Mouse (Mus musculus): ENCODE measurements around the gene Mpig6b. TPM values are rescaled to one million over a fixed set of nuclear protein-coding genes. Genes with fewer than 3 reads are reported as not detected.
A peak's percentile ranks its signal among the peaks of the same experiment; 100 is the strongest.

The Mpig6b gene
- polyA plus RNA-seq, 1 experiment from 2014 or later = 0.52 TPM

DNA sequence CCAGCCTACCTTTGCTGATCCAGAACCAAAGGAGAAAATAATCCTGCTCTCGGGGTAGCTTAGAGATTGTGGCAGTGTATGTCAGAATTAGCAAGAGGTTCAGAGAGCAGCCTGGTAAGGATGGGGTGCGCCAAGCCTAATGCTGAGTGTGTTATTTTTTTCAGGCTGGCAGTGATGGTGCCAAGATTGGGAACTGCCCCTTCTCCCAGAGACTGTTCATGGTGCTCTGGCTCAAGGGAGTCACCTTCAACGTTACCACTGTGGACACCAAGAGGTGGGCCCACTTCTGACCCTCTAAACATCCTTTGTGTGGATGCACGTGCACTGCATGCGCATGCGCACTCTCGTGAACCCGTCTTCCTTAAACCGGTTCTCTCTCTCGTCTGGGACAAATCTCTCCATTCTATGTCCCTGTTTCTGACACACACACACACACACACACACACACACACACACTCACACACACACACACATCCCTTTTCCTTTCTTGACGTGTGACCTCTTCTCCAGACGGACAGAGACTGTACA, 13.6 kb downstream of the Mpig6b start:
- WGBS = 73% methylated on average over 12 of the region's 12 CpGs
- ATAC-seq (replicated peaks; ENCODE audit: low FRiP score) = no peak
- peaks cover 51% of the 10 kb centered on the region for H3K36me3 ChIP-seq

DNA sequence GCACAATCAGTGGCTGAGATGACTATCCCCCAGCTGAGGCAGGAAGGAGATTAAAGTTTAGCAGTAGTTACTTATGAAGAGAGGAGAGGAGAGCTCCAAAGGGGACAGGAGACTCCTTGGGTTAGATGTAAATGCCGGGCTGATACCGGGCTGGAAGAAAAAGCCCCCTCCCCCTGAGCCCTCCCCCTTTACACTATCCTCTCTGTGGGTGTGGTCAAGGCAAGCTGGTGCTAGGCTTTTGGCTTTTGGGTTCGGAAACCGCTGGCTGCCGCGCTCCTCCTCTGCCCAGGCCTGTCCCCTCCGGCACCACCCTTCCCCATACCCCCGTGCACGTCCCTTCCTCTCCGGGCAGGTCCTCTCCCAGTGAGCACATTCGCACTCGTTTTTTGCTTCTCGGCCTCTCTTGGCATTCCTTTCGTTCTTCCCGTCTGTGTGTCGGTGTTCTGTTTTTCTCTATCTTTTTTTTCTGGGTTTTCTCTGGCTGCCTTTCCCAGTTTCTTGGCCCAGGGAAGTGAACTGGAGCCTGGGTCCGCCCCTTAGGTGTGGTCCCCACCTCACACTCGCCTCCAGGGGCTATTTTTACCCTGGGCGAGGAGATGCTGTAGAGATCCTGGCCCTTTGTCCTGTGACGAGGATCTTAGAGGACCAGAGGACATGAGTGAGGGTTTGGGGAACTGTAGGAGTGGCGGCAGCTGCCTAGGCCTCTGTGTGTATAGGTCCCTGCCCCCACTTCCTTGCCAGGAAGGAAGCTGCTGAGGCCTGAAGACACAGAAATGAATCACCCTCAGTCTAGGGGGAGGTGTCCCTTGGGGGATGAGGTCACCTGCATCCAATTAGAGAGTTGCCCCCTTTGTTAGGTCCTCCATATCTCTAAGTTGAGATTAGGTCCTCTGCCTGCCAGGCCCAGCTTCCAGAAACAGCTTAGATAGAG, 14.6 kb downstream of the Mpig6b start:
- Histone ChIP-seq H3K4me3 (replicated peaks) (peak overlapping the region; percentile 66), H3K9ac (peak overlapping the region; percentile 83), H3K27me3 (no peaks in the 10 kb centered on the region), H3K27ac (peak overlapping the region; percentile 100), H3K9me3 (replicated peaks) (no peaks in the 10 kb centered on the region), H3K36me3 (peaks cover 42% of the 10 kb centered on the region), H3K4me2 (peak overlapping the region; percentile 88), H3K4me1 (peaks cover 59% of the 10 kb centered on the region)
- WGBS = under 1% methylated on average over 21 of the region's 21 CpGs
- ATAC-seq (replicated peaks; ENCODE audit: low FRiP score) = peak; percentile 48

More for the DNA sequence above, 13.6 kb downstream of the Mpig6b start:
- peak overlapping the region; percentile 83 for H3K9ac ChIP-seq
- peak overlapping the region; percentile 100 for H3K27ac ChIP-seq
- peak overlapping the region; percentile 66 for H3K4me3 ChIP-seq (replicated peaks)
- peak overlapping the region; percentile 88 for H3K4me2 ChIP-seq
- H3K4me1 ChIP-seq = peaks cover 53% of the 10 kb centered on the region
- H3K9me3 ChIP-seq (replicated peaks) = no peaks in the 10 kb centered on the region
- no peaks in the 10 kb centered on the region for H3K27me3 ChIP-seq

DNA sequence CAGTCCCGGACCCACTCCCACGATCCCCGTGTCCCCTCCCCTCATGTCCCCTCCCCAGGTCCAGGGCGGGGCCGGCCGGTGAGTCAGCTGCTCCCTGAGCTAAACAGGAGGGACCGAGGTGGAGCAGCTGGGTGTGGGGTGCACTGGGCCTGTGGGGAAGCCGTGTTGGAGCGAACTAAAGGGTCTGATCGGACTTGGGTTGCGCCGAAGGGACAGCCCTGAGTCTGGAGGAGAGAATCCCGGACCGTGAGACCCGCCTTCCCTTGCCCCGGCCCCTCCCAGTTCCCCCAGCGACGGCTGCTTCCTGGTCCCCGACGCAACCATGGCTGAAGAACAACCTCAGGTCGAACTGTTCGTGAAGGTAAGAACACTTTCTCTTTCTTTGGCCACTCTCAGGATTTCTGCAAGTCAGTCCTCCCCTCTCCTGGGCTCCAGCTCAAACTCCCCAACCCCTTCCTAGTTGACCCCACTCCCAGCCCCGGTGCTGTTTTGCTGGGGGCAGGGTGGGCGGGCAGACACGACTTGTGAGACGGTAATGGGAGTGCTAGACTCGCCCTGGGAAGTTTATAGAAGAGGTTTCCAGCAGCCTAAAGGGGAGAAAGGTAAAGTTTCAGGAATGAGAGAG, 15.7 kb downstream of the Mpig6b start:
- WGBS = under 1% methylated on average over 27 of the region's 27 CpGs
- peak overlapping the region; percentile 88 for H3K4me2 ChIP-seq
- peaks cover 31% of the 10 kb centered on the region for H3K36me3 ChIP-seq
- no peaks in the 10 kb centered on the region for H3K27me3 ChIP-seq
- H3K9ac ChIP-seq = peak overlapping the region; percentile 83
- peak overlapping the region; percentile 66 for H3K4me3 ChIP-seq (replicated peaks)
- H3K27ac ChIP-seq = peak overlapping the region; percentile 100
- no peaks in the 10 kb centered on the region for H3K9me3 ChIP-seq (replicated peaks)
- peak; percentile 20 for ATAC-seq (replicated peaks; ENCODE audit: low FRiP score)
- H3K4me1 ChIP-seq = peaks cover 67% of the 10 kb centered on the region

DNA sequence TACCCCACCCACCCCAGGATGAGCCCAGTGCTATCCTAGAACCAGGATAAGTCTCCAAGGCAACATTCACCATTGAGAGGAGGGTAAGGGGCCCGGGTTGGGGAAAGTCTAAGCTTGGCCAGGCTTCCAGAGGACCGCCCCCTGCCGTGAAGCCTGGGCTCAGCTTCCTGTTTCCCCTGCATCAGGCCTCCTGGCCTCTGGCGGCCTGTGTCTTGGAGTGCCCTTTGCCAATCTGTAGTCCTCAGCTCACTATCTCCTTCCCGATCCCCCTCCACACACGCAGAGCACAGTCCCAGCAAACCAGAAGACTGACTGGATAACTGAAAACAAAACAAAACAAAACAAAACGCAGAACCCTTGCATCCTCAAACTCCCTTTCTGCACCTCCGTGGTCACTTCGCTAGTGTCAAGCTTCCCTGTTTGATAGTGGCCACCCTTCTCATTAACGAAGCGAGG, 16.4 kb downstream of the Mpig6b start, which contains the start of gene Clic1:
Gene Clic1 (plus strand): TSS at position 406 of the 456 bp plus-strand sequence.
- Histone ChIP-seq H3K27ac (peak within 1 kb of the TSS; percentile 100), H3K4me2 (peak within 1 kb of the TSS; percentile 88), H3K36me3 (peaks cover 25% of the 10 kb centered on the region), H3K4me3 (replicated peaks) (peak within 1 kb of the TSS; percentile 66), H3K9me3 (replicated peaks) (no peaks in the 10 kb centered on the region), H3K27me3 (no peaks in the 10 kb centered on the region), H3K4me1 (peaks cover 73% of the 10 kb centered on the region), H3K9ac (peak within 1 kb of the TSS; percentile 83)
- WGBS = 4% methylated on average over 11 of the region's 11 CpGs
- ATAC-seq (replicated peaks; ENCODE audit: low FRiP score) = peak; percentile 31

DNA sequence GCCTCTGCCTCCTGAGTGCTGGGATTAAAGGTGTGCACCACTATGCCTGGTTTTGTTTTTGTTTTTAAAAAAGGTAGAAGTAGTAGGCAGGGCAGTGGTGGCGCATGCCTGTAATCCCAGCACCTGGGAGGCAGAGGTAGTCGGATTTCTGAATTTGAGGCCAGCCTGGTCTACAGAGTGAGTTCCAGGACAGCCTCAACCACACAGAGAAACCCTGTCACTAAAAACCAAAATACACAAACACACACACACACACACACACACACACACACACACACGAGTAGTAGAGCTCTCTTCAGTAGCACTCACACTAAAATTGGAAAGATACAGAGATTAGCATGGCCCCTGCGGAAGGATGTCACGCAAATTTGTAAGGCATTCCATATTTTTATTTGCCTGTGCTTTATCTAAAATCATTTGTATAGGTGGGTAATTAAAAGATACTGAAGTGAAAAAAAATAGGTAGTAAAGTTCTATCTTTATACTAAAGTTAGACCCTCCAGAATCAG, 17.0 kb downstream of the Mpig6b start:
- WGBS = 71% methylated on average over 5 of the region's 5 CpGs
- peaks cover 19% of the 10 kb centered on the region for H3K36me3 ChIP-seq
- H3K27me3 ChIP-seq = no peaks in the 10 kb centered on the region
- H3K4me1 ChIP-seq = peaks cover 74% of the 10 kb centered on the region
- H3K9me3 ChIP-seq (replicated peaks) = no peaks in the 10 kb centered on the region
- H3K4me3 ChIP-seq (replicated peaks) = peak overlapping the region; percentile 66
- no peak for ATAC-seq (replicated peaks; ENCODE audit: low FRiP score)
- H3K9ac ChIP-seq = 0 out of 2 replicates have a peak overlapping the region, but pooled peaks have one; percentile 83
- peak overlapping the region; percentile 88 for H3K4me2 ChIP-seq
- peak overlapping the region; percentile 100 for H3K27ac ChIP-seq

DNA sequence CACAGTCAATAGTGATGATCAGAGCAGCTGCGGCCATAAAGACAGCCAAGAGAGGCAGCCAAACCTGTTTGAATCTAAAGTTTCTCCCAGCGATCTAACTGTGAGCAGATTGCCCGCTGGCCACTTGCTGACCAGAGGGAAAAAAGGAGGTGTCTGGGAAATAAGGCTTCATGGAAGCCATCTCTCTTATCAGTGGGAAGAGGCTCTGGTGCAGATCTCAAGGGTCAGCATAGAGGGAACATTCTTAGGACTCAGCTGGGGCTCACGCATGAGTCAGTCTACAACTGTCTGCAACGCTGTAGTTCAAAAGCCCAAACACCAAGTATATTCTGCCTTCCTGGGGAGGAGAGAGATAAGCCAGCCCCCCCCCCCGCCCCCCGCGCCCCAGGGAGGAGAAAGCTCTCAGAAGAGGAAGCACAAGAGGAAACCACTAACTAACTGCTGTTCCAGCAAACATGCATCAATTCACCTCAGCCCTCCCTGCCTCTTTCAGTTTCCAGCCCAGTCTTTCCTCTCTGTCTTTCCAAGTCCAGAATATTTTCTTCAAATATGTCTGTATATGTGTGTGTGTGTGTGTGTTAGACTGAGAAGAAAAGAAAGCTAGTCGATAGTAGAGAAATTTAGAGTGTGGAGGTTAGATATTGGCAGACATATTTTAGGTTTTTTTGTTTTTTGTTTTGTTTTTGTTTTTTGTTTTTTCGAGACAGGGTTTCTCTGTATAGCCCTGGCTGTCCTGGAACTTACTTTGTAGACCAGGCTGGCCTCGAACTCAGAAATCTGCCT, 17.6 kb downstream of the Mpig6b start:
- Histone ChIP-seq H3K36me3 (peaks cover 12% of the 10 kb centered on the region), H3K27me3 (no peaks in the 10 kb centered on the region), H3K9me3 (replicated peaks) (no peaks in the 10 kb centered on the region), H3K4me1 (peaks cover 70% of the 10 kb centered on the region), H3K4me3 (replicated peaks) (peak overlapping the region; percentile 69), H3K4me2 (peak overlapping the region; percentile 99), H3K27ac (peak overlapping the region; percentile 100), H3K9ac (no peak overlapping the region)
- ATAC-seq (replicated peaks; ENCODE audit: low FRiP score) = no peak
- 36% methylated on average over 11 of the region's 11 CpGs for WGBS

DNA sequence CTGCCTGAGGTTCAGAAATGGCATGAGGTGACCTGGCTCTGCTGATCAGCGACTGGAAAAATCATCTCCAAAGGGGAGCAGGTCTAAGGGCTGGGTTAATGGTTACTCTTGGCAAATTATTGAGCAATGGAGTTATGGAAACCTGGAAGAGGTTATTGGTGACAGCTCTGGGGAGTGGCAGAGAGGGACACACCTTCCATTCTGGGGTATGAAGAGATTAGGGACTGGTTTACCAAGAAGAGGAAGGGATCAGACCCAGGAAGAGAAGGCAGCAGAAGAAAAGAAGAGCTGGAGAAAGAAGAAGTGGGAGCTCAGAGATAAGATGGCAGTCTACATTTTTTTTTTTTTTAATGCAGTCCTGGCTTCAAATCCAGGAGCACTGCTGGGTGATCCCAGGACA, 18.3 kb downstream of the Mpig6b start:
- ATAC-seq (replicated peaks; ENCODE audit: low FRiP score) = no peak
- H3K4me1 ChIP-seq = peaks cover 64% of the 10 kb centered on the region
- 41% methylated on average over 1 of the region's 1 CpGs for WGBS

DNA sequence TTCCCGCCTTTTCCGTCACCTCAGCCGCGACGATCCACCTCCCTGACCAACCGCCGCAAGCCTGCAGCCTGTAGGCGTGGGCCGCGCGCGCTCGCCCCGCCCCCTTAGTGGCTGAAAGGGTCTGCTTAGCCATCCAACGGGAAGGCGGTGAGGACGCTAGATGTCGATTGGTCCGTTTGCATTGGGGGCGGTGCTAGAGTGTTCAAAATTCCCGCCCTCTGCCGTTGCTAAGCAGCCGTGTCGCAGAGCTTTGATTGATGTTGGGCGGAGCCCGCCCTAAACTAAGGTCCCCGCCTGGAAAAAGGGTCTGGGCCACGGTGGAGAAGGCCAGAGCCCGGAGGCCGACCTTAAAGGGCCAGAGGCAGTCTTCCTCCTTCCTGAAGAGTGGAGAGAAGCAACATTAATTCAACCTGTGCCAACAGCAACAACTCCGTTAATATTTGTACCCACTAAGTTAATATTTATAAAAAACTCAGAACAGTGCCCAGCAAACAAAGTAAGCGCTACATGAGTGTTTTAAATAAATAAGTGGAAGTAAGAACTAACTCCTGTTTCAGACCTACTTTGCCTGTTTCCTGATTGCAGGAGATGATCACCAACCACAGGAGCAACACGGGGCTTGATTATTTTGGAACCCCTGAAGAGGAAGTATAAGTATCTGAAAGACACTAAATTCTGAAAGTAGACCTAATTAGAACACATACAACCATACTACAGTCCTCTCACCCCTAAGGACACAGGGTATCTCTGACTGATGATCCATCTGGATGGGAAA, 19.1 kb downstream of the Mpig6b start, which contains the start of gene Msh5:
Gene Msh5 (minus strand): TSS at position 65 of the 775 bp plus-strand sequence.
- peak; percentile 94 for ATAC-seq (replicated peaks; ENCODE audit: low FRiP score)
- Histone ChIP-seq H3K9ac (peak within 1 kb of the TSS; percentile 93), H3K4me1 (peaks cover 56% of the 10 kb centered on the region), H3K4me2 (peak within 1 kb of the TSS; percentile 99), H3K27me3 (no peaks in the 10 kb centered on the region), H3K4me3 (replicated peaks) (peak within 1 kb of the TSS; percentile 69), H3K36me3 (no peaks in the 10 kb centered on the region), H3K27ac (peak within 1 kb of the TSS; percentile 100), H3K9me3 (replicated peaks) (no peaks in the 10 kb centered on the region)
- WGBS = 2% methylated on average over 33 of the region's 33 CpGs

More for the DNA sequence above, 18.3 kb downstream of the Mpig6b start:
- Histone ChIP-seq H3K36me3 (peaks cover 6% of the 10 kb centered on the region), H3K9ac (no peak overlapping the region), H3K4me2 (peak overlapping the region; percentile 99), H3K27me3 (no peaks in the 10 kb centered on the region), H3K9me3 (replicated peaks) (no peaks in the 10 kb centered on the region), H3K4me3 (replicated peaks) (peak overlapping the region; percentile 69), H3K27ac (peak overlapping the region; percentile 100)

DNA sequence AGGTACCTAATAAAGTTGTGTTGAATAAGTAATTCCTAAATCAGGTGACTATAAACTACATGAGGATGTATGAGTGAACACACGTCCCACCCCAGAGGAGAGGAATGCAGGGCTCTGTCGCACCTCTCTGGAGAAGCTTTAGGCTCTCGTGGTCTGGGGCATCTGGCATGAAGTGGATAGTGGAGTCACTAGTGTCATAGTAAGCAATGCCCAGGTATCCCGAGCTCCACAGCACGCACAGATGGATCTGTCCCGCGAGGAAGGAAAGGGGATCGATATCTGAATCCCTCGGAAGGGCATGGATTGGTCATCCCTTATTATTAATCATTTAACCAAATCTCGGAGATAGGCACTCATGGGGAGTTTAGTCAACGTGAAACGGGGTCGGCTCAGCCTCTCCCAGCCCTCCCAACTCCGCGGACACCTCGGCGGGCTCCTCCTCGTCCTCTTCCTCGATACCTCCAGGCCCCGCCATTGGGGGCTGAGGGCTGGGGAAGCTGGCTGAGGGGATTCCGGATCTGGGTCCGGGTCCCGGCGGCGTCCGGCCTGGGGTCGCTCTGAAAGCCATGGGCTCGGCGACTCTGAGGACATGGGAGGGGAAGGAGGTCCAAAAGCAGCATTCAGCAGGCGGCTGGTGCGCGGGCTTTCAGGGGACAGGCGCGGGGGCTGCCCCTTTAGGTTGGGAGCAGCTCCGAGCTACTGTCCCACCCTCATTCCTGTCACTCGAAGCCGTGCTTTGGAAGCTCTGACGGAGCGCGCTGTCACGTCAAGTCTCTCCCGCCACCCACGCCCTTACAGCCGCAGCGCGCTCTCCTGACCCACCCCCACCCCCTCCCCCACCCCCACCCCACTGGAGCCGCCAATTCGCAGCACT, 19.9 kb downstream of the Mpig6b start:
- Histone ChIP-seq H3K9me3 (replicated peaks) (no peaks in the 10 kb centered on the region), H3K4me2 (peak overlapping the region; percentile 99), H3K9ac (peak overlapping the region; percentile 93), H3K36me3 (no peaks in the 10 kb centered on the region), H3K4me1 (peaks cover 52% of the 10 kb centered on the region), H3K27me3 (no peaks in the 10 kb centered on the region), H3K4me3 (replicated peaks) (peak overlapping the region; percentile 69), H3K27ac (peak overlapping the region; percentile 95)
- WGBS = 4% methylated on average over 48 of the region's 48 CpGs
- ATAC-seq (replicated peaks; ENCODE audit: low FRiP score) = no peak; the same call in none of the 2 replicates

All from kidney, embryonic 15.5 days (tissue).